Mouse (Mus musculus): ENCODE measurements around the gene Krt32.

DNA sequence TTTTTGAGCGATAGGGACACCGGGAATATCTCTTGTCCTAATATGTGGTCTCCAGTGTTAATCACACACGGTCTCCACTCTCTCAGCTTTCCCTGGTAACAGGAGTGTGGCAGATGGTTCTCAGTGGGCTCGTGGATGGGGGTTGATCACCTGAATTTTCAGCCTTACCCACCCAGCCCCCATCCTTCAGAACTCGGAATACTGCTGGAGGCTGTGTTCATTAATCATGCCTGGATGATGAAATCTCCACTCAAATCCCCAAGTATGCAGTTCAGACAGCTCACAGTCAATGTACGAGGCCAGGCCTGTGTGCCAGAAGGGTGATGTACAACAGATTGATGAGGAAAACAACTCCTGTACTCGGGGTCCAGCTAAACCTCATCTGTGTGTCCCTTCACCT, 36.9 kb upstream of the Krt32 start:
- TF ChIP-seq POLR2A (IDR thresholded peaks at IDR 0.05; ENCODE audit: extremely low read depth, insufficient read depth, low read length) (no peak), CTCF (IDR thresholded peaks at IDR 0.05; ENCODE audit: low read depth, low read length) (no peak)
